Mouse (Mus musculus): Measurements from ENCODE around the gene S100a2. TPM values are rescaled to one million over a fixed set of nuclear protein-coding genes. Genes with fewer than 3 reads are reported as not detected.
A peak's percentile ranks its signal among the peaks of the same experiment; 100 is the strongest.

Gene S100a2
- total and polyA plus RNA-seq, 3 experiments, result not detected

DNA sequence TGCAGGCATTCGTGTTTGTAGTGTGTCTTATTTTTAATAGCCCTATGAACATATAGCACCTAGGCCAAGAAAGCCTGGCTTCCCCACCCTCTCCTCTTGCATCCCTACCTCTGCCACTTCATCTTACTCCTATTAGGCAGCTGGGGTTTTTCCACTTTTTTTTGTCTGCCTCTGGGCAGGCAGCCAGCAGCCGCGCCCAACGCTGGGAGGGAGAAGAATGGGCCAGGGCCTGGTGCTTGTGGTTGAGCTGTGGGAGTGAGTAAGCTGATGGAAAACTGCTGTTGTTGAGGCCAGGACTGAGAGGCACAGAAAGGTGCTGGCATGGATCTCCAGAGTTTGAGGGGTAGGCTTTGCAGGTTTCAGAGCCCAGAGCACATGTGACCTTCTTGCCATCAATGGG is 14.4 kb downstream of the S100a2 start (continued):
- TF ChIP-seq MYC (IDR thresholded peaks at IDR 0.05; ENCODE audit: low read depth, low read length) (0 out of 2 replicates have a peak, but pooled peaks have one; percentile 34), ETS1 (IDR thresholded peaks at IDR 0.05; ENCODE audit: low read depth, low read length) (peak; percentile 73), MEF2A (IDR thresholded peaks at IDR 0.05; ENCODE audit: extremely low read depth, insufficient replicate concordance, low read depth, low read length, poor library complexity, severe bottlenecking) (no peak)

GRCm38 (mm10) chr3:90605049-90605448 is 15.0 kb downstream of the S100a2 start:
- DNase-seq (ENCODE audit: low read depth, low spot score), result peak; percentile 32
- H3K4me3 ChIP-seq (ENCODE audit: control insufficient read depth in 1 of 2, insufficient read depth in 1 of 2, low read depth in 2 of 2, low read length in 2 of 2), result no peak overlapping the region
- peak overlapping the region; percentile 56 for H3K27ac ChIP-seq (ENCODE audit: control insufficient read depth, low read depth, low read length)
- peak overlapping the region; percentile 6; the same call in 1 of the 2 replicates for H3K9ac ChIP-seq (ENCODE audit: control insufficient read depth, low read depth, low read length, poor library complexity, severe bottlenecking)
- no peaks in the 10 kb centered on the region for H3K79me2 ChIP-seq (ENCODE audit: control insufficient read depth, insufficient read depth, low read length, poor library complexity)
- TF ChIP-seq JUND (IDR thresholded peaks at IDR 0.05; ENCODE audit: low read depth, low read length) (no peak), ELF1 (IDR thresholded peaks at IDR 0.05; ENCODE audit: low read depth, low read length) (no peak), ZNF384 (IDR thresholded peaks at IDR 0.05; ENCODE audit: low read depth, low read length) (no peak), ZKSCAN1 (IDR thresholded peaks at IDR 0.05; ENCODE audit: low read depth, low read length) (no peak), MYC (IDR thresholded peaks at IDR 0.05; ENCODE audit: low read depth, low read length) (no peak), MEF2A (IDR thresholded peaks at IDR 0.05; ENCODE audit: extremely low read depth, insufficient replicate concordance, low read depth, low read length, poor library complexity, severe bottlenecking) (no peak), TCF12 (IDR thresholded peaks at IDR 0.05; ENCODE audit: low read depth, low read length) (no peak), MAZ (IDR thresholded peaks at IDR 0.05; ENCODE audit: low read depth, low read length) (no peak), POLR2AphosphoS2 (IDR thresholded peaks at IDR 0.05; ENCODE audit: low read length) (no peak), USF2 (IDR thresholded peaks at IDR 0.05; ENCODE audit: borderline replicate concordance in 1 of 2, insufficient read depth in 1 of 2, low read depth in 1 of 2, low read length in 2 of 2) (no peak), USF1 (IDR thresholded peaks at IDR 0.05; ENCODE audit: low read depth, low read length) (peak; percentile 55), GATA1 (IDR thresholded peaks at IDR 0.05; ENCODE audit: low read depth, low read length) (peak; percentile 32; the same call in 1 of the 2 replicates), POLR2AphosphoS5 (IDR thresholded peaks at IDR 0.05; ENCODE audit: borderline replicate concordance, low read depth, low read length) (no peak), KAT2A (conservative IDR thresholded peaks at IDR 0.05; ENCODE audit: low read depth, low read length) (no peak), HCFC1 (IDR thresholded peaks at IDR 0.05; ENCODE audit: low read depth, low read length) (no peak), GABPA (IDR thresholded peaks at IDR 0.05; ENCODE audit: low read depth, low read length) (no peak), CHD2 (IDR thresholded peaks at IDR 0.05; ENCODE audit: low read length) (no peak), ETS1 (IDR thresholded peaks at IDR 0.05; ENCODE audit: low read depth, low read length) (0 out of 2 replicates have a peak, but pooled peaks have one; percentile 25), CHD1 (IDR thresholded peaks at IDR 0.05; ENCODE audit: low read depth, low read length) (no peak), RAD21 (IDR thresholded peaks at IDR 0.05; ENCODE audit: low read depth, low read length) (no peak), TBP (IDR thresholded peaks at IDR 0.05; ENCODE audit: low read depth, low read length) (no peak)
- peaks cover 0 to 19% of the 10 kb centered on the region in 2 experiments; a peak in 2 of 4 replicates for H3K36me3 ChIP-seq (ENCODE audit: control insufficient read depth in 1 of 2, insufficient read depth in 2 of 2, low read length in 2 of 2)
- peaks cover 8 to 31% of the 10 kb centered on the region in 2 experiments for H3K4me1 ChIP-seq (ENCODE audit: control insufficient read depth in 1 of 2, insufficient read depth in 2 of 2, low read length in 2 of 2)
- H3K27me3 ChIP-seq (ENCODE audit: control insufficient read depth in 1 of 2, insufficient read depth in 2 of 2, low read length in 2 of 2), result no peaks in the 10 kb centered on the region
- H3K9me3 ChIP-seq (replicated peaks; ENCODE audit: insufficient read depth, low read length), result no peaks in the 10 kb centered on the region
